Mouse (Mus musculus): Measurements from ENCODE around the gene Klhl8.

DNA sequence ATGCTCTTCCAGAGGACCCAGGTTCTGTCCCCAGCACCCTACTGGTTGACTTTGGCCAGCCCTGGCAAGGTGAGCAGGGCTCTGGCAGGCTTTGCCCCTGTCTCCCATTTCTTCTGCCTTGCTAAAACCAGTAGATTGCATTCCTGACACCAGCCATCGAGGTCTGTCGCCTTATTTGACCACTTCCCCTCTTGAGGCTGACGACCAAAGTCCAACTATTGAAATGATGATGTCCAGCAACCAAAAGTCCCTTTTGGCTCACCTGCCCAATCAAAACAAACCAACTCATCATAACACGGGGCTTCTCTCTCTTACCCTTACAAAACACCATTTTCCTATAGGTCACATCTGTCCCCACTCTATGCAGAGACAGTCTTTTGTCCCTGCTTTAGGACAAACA lies 2.1 kb upstream of the Klhl8 start:
- TF ChIP-seq KAT2A (conservative IDR thresholded peaks at IDR 0.05; ENCODE audit: low read depth, low read length) (no peak), CTCF (IDR thresholded peaks at IDR 0.05 in 2 of 3, conservative IDR thresholded peaks at IDR 0.05 in 1 of 3; ENCODE audit: control insufficient read depth in 1 of 3, insufficient read depth in 1 of 3, low read depth in 2 of 3, low read length in 3 of 3, poor library complexity in 1 of 3, severe bottlenecking in 1 of 3) (no peak), EP300 (IDR thresholded peaks at IDR 0.05; ENCODE audit: low read depth in 1 of 2, low read length in 2 of 2) (no peak), POLR2A (IDR thresholded peaks at IDR 0.05; ENCODE audit: control insufficient read depth in 1 of 2, insufficient read depth in 1 of 2, low read depth in 1 of 2, low read length in 2 of 2, poor library complexity in 1 of 2) (no peak)
